Mouse (Mus musculus) heart, embryonic 13.5 days (tissue): ENCODE results near the gene Rgs9. TPM values are rescaled to one million over a fixed set of nuclear protein-coding genes. Genes with fewer than 3 reads are reported as not detected.

Source experiments
- ATAC-seq: fragments of 200-750 bp; cut with Nextera tagmentation; 2 replicates; pipeline ENCODE4 v1.8.0; 2017; ENCODE audit warnings: moderate TSS enrichment; ENCODE audit not compliant: insufficient number of reproducible peaks, low FRiP score, low TSS enrichment; ENCODE audit errors: extremely low read depth
- H3K27ac ChIP-seq: fragments of 300-500 bp; sonication (generic); replicated peaks from 2 replicates; pipeline ENCODE4 v1.5.1; 2015; ENCODE audit warnings: moderate library complexity, mild to moderate bottlenecking, inconsistent platforms
- H3K27me3 ChIP-seq: fragments of 300-500 bp; sonication (generic); replicated peaks from 2 replicates; pipeline ENCODE4 v1.6.1; 2015; ENCODE audit warnings: mild to moderate bottlenecking, inconsistent platforms
- H3K36me3 ChIP-seq: fragments of 300-500 bp; sonication (generic); 2 replicates; pipeline ENCODE4 v1.6.1; 2015; ENCODE audit warnings: mild to moderate bottlenecking, inconsistent platforms
- H3K4me1 ChIP-seq: fragments of 300-500 bp; sonication (generic); 2 replicates; pipeline ENCODE4 v1.6.1; 2015; ENCODE audit warnings: inconsistent platforms
- H3K4me2 ChIP-seq: fragments of 300-500 bp; sonication (generic); 2 replicates; pipeline ENCODE4 v1.6.1; 2015; ENCODE audit warnings: inconsistent platforms, mild to moderate bottlenecking, moderate library complexity
- H3K4me3 ChIP-seq: fragments of 300-500 bp; sonication (generic); 2 replicates; pipeline ENCODE4 v1.5.1; 2015; ENCODE audit warnings: moderate library complexity, mild to moderate bottlenecking, inconsistent platforms
- H3K9ac ChIP-seq: fragments of 300-500 bp; sonication (generic); 2 replicates; pipeline ENCODE4 v1.6.1; 2015; ENCODE audit warnings: inconsistent platforms, mild to moderate bottlenecking, moderate library complexity
- H3K9me3 ChIP-seq: fragments of 300-500 bp; sonication (generic); 2 replicates; pipeline ENCODE4 v1.6.1; 2016; ENCODE audit warnings: inconsistent platforms
- WGBS: fragments of 180-500 bp; shearing (Covaris S2); methylation state at CpG from one replicate; pipeline ENCODE4 v1.1.7; 2015; ENCODE audit warnings: mixed read lengths; 5-methylcytosine and 5-hydroxymethylcytosine counted together
- polyA plus RNA-seq: library from polyadenylated mRNA; unstranded; fragments of >200 nt; fragmentation: Nextera tagmentation; extraction: Ambion mirVana; gene quantifications from 2 replicates; pipeline ENCODE4 v1.2.1, GENCODE M21; 2015

The Rgs9 gene
- polyA plus RNA-seq, 1 experiment from 2014 or later, result 0.64 TPM

GRCm38 (mm10) chr11:109264159-109264768, 33.7 kb downstream of the Rgs9 start:
- H3K36me3 ChIP-seq, result no peaks in the 10 kb centered on the region
- 0 out of 2 replicates have a peak, but pooled peaks cover under 1% of the 10 kb centered on the region for H3K4me1 ChIP-seq
- H3K9ac ChIP-seq, result no peak overlapping the region
- H3K4me3 ChIP-seq, result no peak overlapping the region
- H3K4me2 ChIP-seq, result no peak overlapping the region
- H3K27ac ChIP-seq, result no peak overlapping the region
- ATAC-seq, result no peak
- 66% methylated on average over 11 of the region's 11 CpGs for WGBS
- no peaks in the 10 kb centered on the region; the same call in 1 of the 2 replicates for H3K27me3 ChIP-seq
- peaks cover 8% of the 10 kb centered on the region; the same call in 1 of the 2 replicates for H3K9me3 ChIP-seq

- 48% methylated on average over 7 of the region's 7 CpGs for WGBS
- Histone ChIP-seq H3K27ac (no peak overlapping the region), H3K27me3 (no peaks in the 10 kb centered on the region), H3K9ac (no peak overlapping the region), H3K36me3 (no peaks in the 10 kb centered on the region), H3K4me3 (no peak overlapping the region), H3K4me2 (no peak overlapping the region), H3K4me1 (no peaks in the 10 kb centered on the region), H3K9me3 (peaks cover 8% of the 10 kb centered on the region; the same call in 1 of the 2 replicates)
- no peak for ATAC-seq
Observed at GRCm38 (mm10) chr11:109260561-109260960, 37.4 kb downstream of the Rgs9 start.

- Histone ChIP-seq H3K9me3 (peaks cover 8% of the 10 kb centered on the region; the same call in 1 of the 2 replicates), H3K4me3 (no peak overlapping the region), H3K4me2 (no peak overlapping the region), H3K9ac (no peak overlapping the region), H3K27ac (no peak overlapping the region), H3K36me3 (no peaks in the 10 kb centered on the region), H3K27me3 (no peaks in the 10 kb centered on the region), H3K4me1 (no peaks in the 10 kb centered on the region)
- no peak for ATAC-seq
- WGBS, result 79% methylated on average over 32 of the region's 32 CpGs
Observed at GRCm38 (mm10) chr11:109258941-109259910, 38.7 kb downstream of the Rgs9 start.

DNA sequence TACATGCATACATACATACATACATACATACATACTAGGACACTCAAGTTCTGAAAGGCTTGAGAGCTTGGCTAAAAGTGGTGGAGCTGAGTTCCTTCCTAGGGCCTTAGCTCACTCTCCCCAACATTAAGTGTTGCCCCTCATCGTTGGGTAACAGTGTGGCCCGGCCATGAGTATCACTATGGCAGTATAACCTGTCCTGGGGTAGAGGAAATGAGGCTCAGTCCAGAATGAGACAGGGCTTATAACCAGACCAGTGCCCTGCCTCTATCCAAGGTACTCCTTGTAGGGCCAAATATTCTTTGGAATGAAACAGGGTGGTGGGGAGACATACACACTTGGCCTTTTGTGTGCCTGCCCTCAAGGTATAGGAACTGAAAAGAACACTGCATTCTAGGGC, 40.1 kb downstream of the Rgs9 start:
- Histone ChIP-seq H3K9ac (no peak overlapping the region), H3K36me3 (no peaks in the 10 kb centered on the region), H3K4me3 (no peak overlapping the region), H3K27me3 (peaks cover 5% of the 10 kb centered on the region; the same call in 1 of the 2 replicates), H3K9me3 (peaks cover 8% of the 10 kb centered on the region; the same call in 1 of the 2 replicates), H3K4me1 (no peaks in the 10 kb centered on the region), H3K4me2 (no peak overlapping the region), H3K27ac (no peak overlapping the region)
- WGBS, result 78% methylated on average over 2 of the region's 2 CpGs
- ATAC-seq, result no peak

DNA sequence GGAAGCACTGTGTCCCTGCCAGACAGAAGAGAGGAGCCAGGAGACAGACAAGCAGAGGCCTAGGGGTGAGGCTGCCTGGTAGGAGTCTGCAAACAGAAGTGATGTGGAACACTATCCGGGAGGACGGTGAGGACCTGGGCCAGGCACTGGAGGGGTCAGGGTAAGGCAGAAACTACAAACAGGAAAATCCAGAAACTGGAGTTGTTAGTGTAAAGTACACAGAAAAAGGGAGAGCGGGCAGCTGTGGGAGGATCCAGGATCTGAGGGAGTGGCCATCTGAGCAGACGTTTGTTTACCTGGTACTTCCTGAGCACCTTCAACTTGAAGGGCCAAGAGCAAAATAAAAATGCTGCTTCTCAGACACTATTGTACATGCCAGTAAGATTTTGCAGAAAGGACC, 42.9 kb downstream of the Rgs9 start:
- Histone ChIP-seq H3K9me3 (no peaks in the 10 kb centered on the region), H3K4me2 (no peak overlapping the region), H3K36me3 (no peaks in the 10 kb centered on the region), H3K27me3 (peaks cover 8% of the 10 kb centered on the region; the same call in 1 of the 2 replicates), H3K27ac (no peak overlapping the region), H3K9ac (no peak overlapping the region), H3K4me1 (no peaks in the 10 kb centered on the region), H3K4me3 (no peak overlapping the region)
- WGBS, result 65% methylated on average over 4 of the region's 4 CpGs
- ATAC-seq, result no peak

- no peaks in the 10 kb centered on the region for H3K36me3 ChIP-seq
- H3K27ac ChIP-seq, result no peak overlapping the region
- H3K4me2 ChIP-seq, result no peak overlapping the region
- H3K4me1 ChIP-seq, result no peaks in the 10 kb centered on the region
- WGBS, result 60% methylated on average over 5 of the region's 5 CpGs
- H3K9me3 ChIP-seq, result no peaks in the 10 kb centered on the region
- H3K4me3 ChIP-seq, result no peak overlapping the region
- no peak for ATAC-seq
- no peak overlapping the region for H3K9ac ChIP-seq
- H3K27me3 ChIP-seq, result peaks cover 8% of the 10 kb centered on the region; the same call in 1 of the 2 replicates
Observed at GRCm38 (mm10) chr11:109252483-109252882, 45.4 kb downstream of the Rgs9 start.

- Histone ChIP-seq H3K4me3 (no peak overlapping the region), H3K4me2 (no peak overlapping the region), H3K9ac (no peak overlapping the region), H3K27me3 (peaks cover 20% of the 10 kb centered on the region), H3K4me1 (no peaks in the 10 kb centered on the region), H3K27ac (no peak overlapping the region), H3K9me3 (no peaks in the 10 kb centered on the region), H3K36me3 (no peaks in the 10 kb centered on the region)
- no peak for ATAC-seq
- 76% methylated on average over 4 of the region's 4 CpGs for WGBS
Observed at GRCm38 (mm10) chr11:109250566-109250965, 47.4 kb downstream of the Rgs9 start.

DNA sequence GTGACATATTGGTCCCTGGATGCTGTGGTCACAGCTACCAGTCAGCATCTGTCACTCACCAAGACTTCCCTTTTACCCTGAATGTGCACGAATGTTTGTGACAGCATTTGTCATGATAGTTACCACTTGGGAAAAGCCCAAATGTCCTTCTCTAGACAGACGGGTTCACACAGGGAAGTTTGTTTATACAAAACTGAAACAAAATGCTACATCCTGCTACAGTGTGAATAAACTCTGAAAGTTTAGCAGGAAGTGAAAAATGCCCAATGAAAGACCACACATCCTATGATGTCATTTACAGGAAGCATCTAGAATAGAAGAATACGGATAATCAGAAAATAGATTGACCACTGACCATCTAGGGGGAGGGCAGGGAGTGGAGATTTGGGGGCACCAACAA, 51.0 kb downstream of the Rgs9 start:
- Histone ChIP-seq H3K4me2 (no peak overlapping the region), H3K27ac (no peak overlapping the region), H3K4me1 (no peaks in the 10 kb centered on the region), H3K9me3 (no peaks in the 10 kb centered on the region), H3K36me3 (no peaks in the 10 kb centered on the region), H3K27me3 (peaks cover 25% of the 10 kb centered on the region), H3K4me3 (no peak overlapping the region), H3K9ac (no peak overlapping the region)
- ATAC-seq, result no peak
- WGBS, result 42% methylated on average over 3 of the region's 3 CpGs

GRCm38 (mm10) chr11:109244635-109245360, 53.1 kb downstream of the Rgs9 start:
- H3K27me3 ChIP-seq, result peaks cover 25% of the 10 kb centered on the region
- no peaks in the 10 kb centered on the region for H3K4me1 ChIP-seq
- H3K27ac ChIP-seq, result no peak overlapping the region
- WGBS, result 27% methylated on average over 23 of the region's 23 CpGs
- H3K36me3 ChIP-seq, result no peaks in the 10 kb centered on the region
- no peak overlapping the region for H3K9ac ChIP-seq
- ATAC-seq, result no peak
- H3K9me3 ChIP-seq, result no peaks in the 10 kb centered on the region
- peak overlapping the region; percentile 38 for H3K4me2 ChIP-seq
- H3K4me3 ChIP-seq, result no peak overlapping the region

DNA sequence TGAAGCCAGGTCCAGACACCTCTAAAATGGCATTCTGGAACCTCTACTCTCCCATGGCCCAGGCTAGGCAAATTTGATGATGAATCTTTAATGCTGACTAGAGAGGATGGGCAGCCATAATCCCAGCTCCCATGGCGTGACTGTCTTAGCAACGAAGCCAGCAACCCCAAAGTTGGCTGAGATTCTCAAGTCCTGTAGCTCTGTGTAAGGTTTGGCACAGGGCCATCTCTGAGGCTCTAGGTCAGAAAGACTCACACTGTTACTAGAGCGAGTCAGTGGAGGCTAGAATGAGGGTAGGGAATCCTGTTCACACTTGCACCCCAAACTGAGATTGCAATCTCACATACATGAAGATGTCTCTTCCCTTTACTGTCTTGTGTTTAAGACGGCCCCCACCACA, 57.8 kb downstream of the Rgs9 start:
- Histone ChIP-seq H3K9me3 (no peaks in the 10 kb centered on the region; the same call in 1 of the 2 replicates), H3K4me1 (no peaks in the 10 kb centered on the region), H3K27ac (no peak overlapping the region), H3K36me3 (no peaks in the 10 kb centered on the region), H3K9ac (no peak overlapping the region), H3K4me3 (no peak overlapping the region), H3K4me2 (no peak overlapping the region), H3K27me3 (peaks cover 37% of the 10 kb centered on the region)
- no peak for ATAC-seq
- WGBS, result 49% methylated on average over 4 of the region's 4 CpGs

DNA sequence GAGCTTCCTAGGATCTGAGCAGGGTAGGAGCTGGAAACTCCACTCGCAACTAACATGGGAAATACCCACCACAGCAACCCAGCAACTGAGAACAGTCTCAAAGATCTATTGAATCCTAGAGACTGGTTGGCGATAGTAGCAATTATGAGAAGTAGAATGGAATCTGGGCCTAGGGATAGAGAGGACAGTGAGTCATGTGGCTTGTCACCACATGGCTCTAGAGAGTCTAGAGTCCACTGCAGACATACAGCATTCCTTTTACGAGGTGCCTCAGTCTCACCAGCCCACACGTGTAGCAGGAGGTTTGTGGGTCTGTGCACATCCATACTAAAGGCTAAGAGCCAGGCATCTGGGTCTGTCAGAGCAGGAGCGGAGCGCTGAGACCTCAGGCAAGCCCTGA, 59.3 kb downstream of the Rgs9 start:
- Histone ChIP-seq H3K9me3 (no peaks in the 10 kb centered on the region; the same call in 1 of the 2 replicates), H3K9ac (no peak overlapping the region), H3K27me3 (peaks cover 30% of the 10 kb centered on the region), H3K4me3 (no peak overlapping the region), H3K36me3 (no peaks in the 10 kb centered on the region), H3K4me1 (no peaks in the 10 kb centered on the region), H3K4me2 (no peak overlapping the region), H3K27ac (no peak overlapping the region)
- 70% methylated on average over 6 of the region's 6 CpGs for WGBS
- no peak for ATAC-seq
